Mouse (Mus musculus): Measurements from ENCODE around the gene Zfp385a.
A peak's percentile ranks its signal among the peaks of the same experiment; 100 is the strongest.

GRCm38 (mm10) chr15:103366376-103367149 is 26.7 kb upstream of the Zfp385a start, which contains the start of gene Itga5:
- TF ChIP-seq CTCF (IDR thresholded peaks at IDR 0.05; ENCODE audit: low read depth), result 0 out of 2 replicates have a peak, but pooled peaks have one; percentile 15
- no peak for TF ChIP-seq EP300 (IDR thresholded peaks at IDR 0.05; ENCODE audit: low read depth)

Data from liver, postnatal 0 days (tissue).